In genomic region chr17:13472460-13473062, GRCm38 (mm10) we compare ENCODE assay signal across 7 mouse cellular contexts.
A peak's percentile ranks its signal among the peaks of the same experiment; 100 is the strongest.
DNase-seq lines count a peak whose midpoint lies in the region; ATAC-seq and TF ChIP-seq lines count a peak whose summit lies in the region.

No protein-coding gene starts in this region.

- 15% methylated on average over 7 of the region's 7 CpGs for WGBS in cerebellum, adult 2 months
- 12% methylated on average over 7 of the region's 7 CpGs for WGBS in hindbrain, postnatal 0 days
- WGBS in midbrain, embryonic 11.5 days: 22% methylated on average over 7 of the region's 7 CpGs
- WGBS in small intestine, adult 2 months: 18% methylated on average over 7 of the region's 7 CpGs

- ATAC-seq in hindbrain, postnatal 0 days: peak; percentile 82
- ATAC-seq in midbrain, embryonic 11.5 days (ENCODE audit: low FRiP score): peak; percentile 77

- H3K4me2 ChIP-seq in hindbrain, postnatal 0 days (ENCODE audit: low read depth, low read length): no peak overlapping the region
- no peak overlapping the region for H3K4me2 ChIP-seq in midbrain, embryonic 11.5 days

- TF ChIP-seq CTCF in cerebellum, adult 2 months (IDR thresholded peaks at IDR 0.05; ENCODE audit: borderline replicate concordance, insufficient read depth, low read depth, low read length): peak; percentile 81
- peak; percentile 96 for TF ChIP-seq CTCF in hindbrain, postnatal 0 days (IDR thresholded peaks at IDR 0.05; ENCODE audit: low read depth)
- peak; percentile 76; the same call in 1 of the 2 replicates for TF ChIP-seq CTCF in small intestine, adult 2 months (IDR thresholded peaks at IDR 0.05; ENCODE audit: extremely low read depth, insufficient read length, insufficient replicate concordance, low read depth, low read length)

- no peaks in the 10 kb centered on the region for H3K27me3 ChIP-seq in cerebellum, adult 2 months (ENCODE audit: control insufficient read depth, insufficient read depth, low read length)
- H3K27me3 ChIP-seq in hindbrain, postnatal 0 days (ENCODE audit: insufficient read depth, low read length): no peaks in the 10 kb centered on the region
- no peaks in the 10 kb centered on the region for H3K27me3 ChIP-seq in midbrain, embryonic 11.5 days (ENCODE audit: control insufficient read depth, insufficient read depth, low read length)
- H3K27me3 ChIP-seq in small intestine, adult 2 months (ENCODE audit: control insufficient read depth, insufficient read depth, low read length): no peaks in the 10 kb centered on the region

- no peaks in the 10 kb centered on the region for H3K36me3 ChIP-seq in hindbrain, postnatal 0 days (ENCODE audit: insufficient read depth, low read length)
- H3K36me3 ChIP-seq in midbrain, embryonic 11.5 days (ENCODE audit: control insufficient read depth, insufficient read depth, low read length): no peaks in the 10 kb centered on the region
- no peaks in the 10 kb centered on the region for H3K36me3 ChIP-seq in small intestine, adult 2 months (ENCODE audit: control insufficient read depth, insufficient read depth, low read length)

- no peak overlapping the region for H3K27ac ChIP-seq in cerebellum, adult 2 months (ENCODE audit: insufficient read depth, low read length)
- no peak overlapping the region for H3K27ac ChIP-seq in hindbrain, postnatal 0 days
- no peak overlapping the region for H3K27ac ChIP-seq in midbrain, embryonic 11.5 days (ENCODE audit: low read depth, low read length)
- no peak overlapping the region for H3K27ac ChIP-seq in small intestine, adult 2 months (ENCODE audit: insufficient read depth, low read depth, low read length)

- H3K9ac ChIP-seq in hindbrain, postnatal 0 days (replicated peaks; ENCODE audit: low read length): no peak overlapping the region
- no peak overlapping the region for H3K9ac ChIP-seq in midbrain, embryonic 11.5 days (ENCODE audit: low read length)

- DNase-seq in R1 (ENCODE audit: low read depth, low spot score): peak; percentile 83
- peak; percentile 67 to 79 for DNase-seq in cerebellum, adult 2 months
- DNase-seq in frontal cortex, adult 2 months (ENCODE audit: extremely low spot score in 1 of 2, low spot score in 1 of 2): peak; percentile 69 to 91
- peak; percentile 95 for DNase-seq in hindbrain, postnatal 0 days (ENCODE audit: low spot score)
- peak; percentile 74 for DNase-seq in left cerebral cortex, adult 11 months (ENCODE audit: low spot score)
- peak; percentile 98 for DNase-seq in midbrain, embryonic 11.5 days (ENCODE audit: low spot score, missing footprints)

- no peaks in the 10 kb centered on the region for H3K9me3 ChIP-seq in hindbrain, postnatal 0 days (ENCODE audit: low read length)
- no peaks in the 10 kb centered on the region for H3K9me3 ChIP-seq in midbrain, embryonic 11.5 days (ENCODE audit: control insufficient read depth, low read length)

- no peak for TF ChIP-seq POLR2A in cerebellum, adult 2 months (IDR thresholded peaks at IDR 0.05; ENCODE audit: borderline replicate concordance, insufficient read depth, low read length)
- no peak for TF ChIP-seq POLR2A in small intestine, adult 2 months (IDR thresholded peaks at IDR 0.05; ENCODE audit: low read depth, low read length)

- H3K4me1 ChIP-seq in cerebellum, adult 2 months (ENCODE audit: control insufficient read depth, insufficient read depth, low read length): no peaks in the 10 kb centered on the region
- no peaks in the 10 kb centered on the region for H3K4me1 ChIP-seq in hindbrain, postnatal 0 days (ENCODE audit: insufficient read depth, low read length)
- H3K4me1 ChIP-seq in midbrain, embryonic 11.5 days (ENCODE audit: control insufficient read depth, insufficient read depth, low read length): peaks cover 2% of the 10 kb centered on the region; the same call in 1 of the 2 replicates
- H3K4me1 ChIP-seq in small intestine, adult 2 months (ENCODE audit: control insufficient read depth, insufficient read depth, insufficient read length, low read length): no peaks in the 10 kb centered on the region

- H3K4me3 ChIP-seq in cerebellum, adult 2 months (replicated peaks; ENCODE audit: insufficient read depth, low read depth, low read length): no peak overlapping the region
- H3K4me3 ChIP-seq in hindbrain, postnatal 0 days (ENCODE audit: low read length): no peak overlapping the region
- H3K4me3 ChIP-seq in midbrain, embryonic 11.5 days (ENCODE audit: low read depth, low read length): no peak overlapping the region
- no peak overlapping the region for H3K4me3 ChIP-seq in small intestine, adult 2 months (ENCODE audit: low read depth, low read length)
